In genomic region chr9:54037717-54038116, GRCm38 (mm10) we compare ENCODE assay signal across 10 mouse cellular contexts. TPM values are rescaled to one million over a fixed set of nuclear protein-coding genes. Genes with fewer than 3 reads are reported as not detected.
DNase-seq lines count a peak whose midpoint lies in the region.
"Had no signal": no experiment of that assay in that cellular context is flagged by ENCODE, and none has a peak within 500 bp of the region (broad histone marks: within the 10 kb centered on the region; RNA-seq: fewer than 3 reads in every experiment).

No protein-coding gene starts in this region.

- DNase-seq in kidney, adult 9 months, result peak; percentile 3
- DNase-seq in kidney, postnatal 4 days, result no peak
- DNase-seq in cerebellum, postnatal 36 days, result peak; percentile 18 to 21
- peak; percentile 25 to 66 for DNase-seq in layer of hippocampus, adult 8-10 months (ENCODE audit: low spot score in 2 of 2)
- peak; percentile 66 to 74 for DNase-seq in right cerebral cortex, postnatal 10 days (ENCODE audit: low spot score in 2 of 2)
- DNase-seq in thymus, postnatal 25 days, result no peak
- no peak for DNase-seq in gastrocnemius, postnatal 10 days
- DNase-seq: lung, embryonic 14.5 days; thymus, postnatal 14 days had no signal

RNA-seq across cellular contexts. Expression of gene Tnfaip8l3, which starts 30.5 kb away (rescaled TPM):
- total RNA-seq in layer of hippocampus, adult 8-10 months (2022), result 10 to 100 TPM; 23.4 to 34.7 (median 26.4) TPM
- total RNA-seq in gastrocnemius, postnatal 10 days (2021), result under 1 TPM; 0.07 to 0.21 TPM
- total RNA-seq: common myeloid progenitor, adult 5-6 weeks had no signal

Comparison
In these comparisons a context has a peak if more than half of its experiments do, and no peak if none do; other contexts are left out.
1. DNase-seq: peak in kidney, adult 9 months (single experiment), cerebellum, postnatal 36 days (2 of 2), layer of hippocampus, adult 8-10 months (2 of 2) and right cerebral cortex, postnatal 10 days (2 of 2); none in kidney, postnatal 4 days (0 of 2), thymus, postnatal 25 days (single experiment) and gastrocnemius, postnatal 10 days (single experiment).
2. RNA of gene Tnfaip8l3, which starts 30.5 kb away (total RNA-seq): 23.4 to 34.7 TPM in layer of hippocampus, adult 8-10 months; 0.07 to 0.21 TPM in gastrocnemius, postnatal 10 days; every median in the first group is over 10 times any median in the second.